Mouse (Mus musculus) myocyte (in vitro differentiated cells): ENCODE measurements around the gene Ptpro. TPM values are rescaled to one million over a fixed set of nuclear protein-coding genes. Genes with fewer than 3 reads are reported as not detected.

Experiments used
- H3K27me3 ChIP-seq: one replicate; pipeline ENCODE4 v1.6.1; 2011; ENCODE audit not compliant: control insufficient read depth, insufficient read depth, insufficient read length
- H3K36me3 ChIP-seq: one replicate; pipeline ENCODE4 v1.6.1; 2011; ENCODE audit not compliant: control insufficient read depth, insufficient read depth
- H3K4me2 ChIP-seq: one replicate; pipeline ENCODE4 v1.6.1; 2011; ENCODE audit warnings: low read depth, control low read depth
- H3K4me3 ChIP-seq: one replicate; pipeline ENCODE4 v1.5.1; 2011; ENCODE audit warnings: mild to moderate bottlenecking, control low read depth, moderate library complexity
- H3K79me2 ChIP-seq: one replicate; pipeline ENCODE4 v1.6.1; 2011; ENCODE audit not compliant: control insufficient read depth, insufficient read depth
- H3ac ChIP-seq: one replicate; pipeline ENCODE4 v1.6.1; 2011; ENCODE audit not compliant: control insufficient read depth, insufficient read length
- CEBPB ChIP-seq: IDR thresholded peaks from 2 replicates; pipeline ENCODE4 v1.6.1; 2011; ENCODE audit warnings: mild to moderate bottlenecking, moderate library complexity; ENCODE audit not compliant: poor library complexity, insufficient read depth, severe bottlenecking
- E2F4 ChIP-seq: IDR thresholded peaks from one replicate; pipeline ENCODE4 v1.6.1; 2011; ENCODE audit warnings: mild to moderate bottlenecking, control low read depth, moderate library complexity; ENCODE audit not compliant: insufficient read depth
- MAX ChIP-seq: IDR thresholded peaks from one replicate; pipeline ENCODE4 v1.6.1; 2011; ENCODE audit warnings: low read depth, mild to moderate bottlenecking, control low read depth
- MYOD1 ChIP-seq, 3 experiments: IDR thresholded peaks; one replicate each; pipeline ENCODE4 v1.6.1; 2011; ENCODE audit warnings: control low read depth in 2 of 3, low read depth in 2 of 3, mild to moderate bottlenecking in 2 of 3, moderate library complexity in 1 of 3; ENCODE audit not compliant: insufficient read length in 2 of 3, control insufficient read depth in 1 of 3
- MYOG ChIP-seq, 3 experiments: IDR thresholded peaks; one replicate each; pipeline ENCODE4 v1.6.1; 2011; ENCODE audit warnings: control low read depth in 2 of 3, low read depth in 2 of 3, mild to moderate bottlenecking in 2 of 3; ENCODE audit not compliant: insufficient read length in 2 of 3, control insufficient read depth in 1 of 3, insufficient read depth in 1 of 3
- POLR2A ChIP-seq: IDR thresholded peaks from one replicate; pipeline ENCODE4 v1.6.1; 2011; ENCODE audit warnings: low read depth, mild to moderate bottlenecking, control low read depth, moderate library complexity; ENCODE audit not compliant: insufficient read length
- POLR2AphosphoS2 ChIP-seq: IDR thresholded peaks from one replicate; pipeline ENCODE4 v1.6.1; 2011; ENCODE audit warnings: low read depth, control low read depth; ENCODE audit not compliant: insufficient read length
- REST ChIP-seq: IDR thresholded peaks from one replicate; pipeline ENCODE4 v1.6.1; 2011; ENCODE audit warnings: mild to moderate bottlenecking, control low read depth, moderate library complexity; ENCODE audit not compliant: insufficient read depth, insufficient read length
- SRF ChIP-seq: IDR thresholded peaks from one replicate; pipeline ENCODE4 v1.6.1; 2011; ENCODE audit warnings: low read depth; ENCODE audit not compliant: control insufficient read depth, insufficient read length
- TCF12 ChIP-seq: IDR thresholded peaks from one replicate; pipeline ENCODE4 v1.6.1; 2011; ENCODE audit warnings: mild to moderate bottlenecking, control low read depth; ENCODE audit not compliant: poor library complexity, insufficient read depth, severe bottlenecking
- TCF3 ChIP-seq: IDR thresholded peaks from one replicate; pipeline ENCODE4 v1.6.1; 2011; ENCODE audit warnings: low read depth, control low read depth; ENCODE audit not compliant: insufficient read length
- USF1 ChIP-seq: IDR thresholded peaks from one replicate; pipeline ENCODE4 v1.6.1; 2011; ENCODE audit warnings: low read depth, mild to moderate bottlenecking, control low read depth, moderate library complexity
- polyA plus RNA-seq: library from polyadenylated mRNA; unstranded; fragments of >200 nt; fragmentation: generic; extraction: Trizol; gene quantifications from one replicate; pipeline ENCODE4 v1.2.1, GENCODE M21; 2012; ENCODE audit warnings: missing spikeins

Ptpro gene
- polyA plus RNA-seq, 1 experiment, result not detected

GRCm38 (mm10) chr6:137425500-137426432 is 173.6 kb downstream of the Ptpro start:
- Histone ChIP-seq H3K4me2 (no peak overlapping the region), H3K36me3 (no peaks in the 10 kb centered on the region), H3K79me2 (no peaks in the 10 kb centered on the region), H3K4me3 (no peak overlapping the region), H3ac (no peak overlapping the region), H3K27me3 (no peaks in the 10 kb centered on the region)
- TF ChIP-seq POLR2AphosphoS2, result no peak
- TF ChIP-seq MYOG (IDR thresholded peaks at IDR 0.05; ENCODE audit: control insufficient read depth in 1 of 3, insufficient read depth in 1 of 3, insufficient read length in 2 of 3, low read depth in 2 of 3), result no peak
- no peak for TF ChIP-seq USF1
- no peak for TF ChIP-seq CEBPB
- TF ChIP-seq POLR2A, result no peak
- TF ChIP-seq MAX, result no peak
- TF ChIP-seq MYOD1 (IDR thresholded peaks at IDR 0.05; ENCODE audit: control insufficient read depth in 1 of 3, insufficient read length in 2 of 3, low read depth in 2 of 3), result no peak
- no peak for TF ChIP-seq TCF12
- no peak for TF ChIP-seq TCF3
- no peak for TF ChIP-seq REST
- no peak for TF ChIP-seq SRF
- no peak for TF ChIP-seq E2F4

DNA sequence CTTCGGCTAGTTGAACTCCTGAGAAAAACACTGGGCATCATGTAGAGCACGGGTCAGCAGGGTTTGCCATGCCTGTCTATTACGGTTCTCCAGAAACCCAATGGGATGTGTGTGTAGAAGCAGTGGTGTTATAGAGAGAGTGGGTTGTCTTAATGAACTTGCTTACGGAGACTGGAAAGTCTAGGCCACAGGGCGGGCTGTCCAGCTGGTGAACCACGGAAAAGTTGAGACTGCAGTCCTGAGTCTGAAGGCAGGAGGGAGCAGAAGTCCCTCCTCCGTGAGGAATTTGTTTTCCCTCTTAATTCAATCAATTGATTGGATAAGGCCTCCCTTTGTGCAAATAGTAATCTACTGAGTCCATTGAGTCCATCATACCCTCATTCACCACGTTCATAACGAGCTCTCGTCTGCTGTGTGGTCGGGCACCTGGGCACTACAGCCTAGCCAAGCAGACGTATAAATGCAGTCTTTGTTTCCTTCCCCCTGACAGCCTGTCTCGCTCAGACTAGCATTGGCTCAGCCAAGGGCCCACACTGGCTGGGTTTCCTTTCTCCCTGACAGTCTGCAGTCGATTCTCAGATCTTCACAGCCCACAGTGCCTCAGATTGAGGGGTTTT is 181.5 kb downstream of the Ptpro start:
- Histone ChIP-seq H3ac (no peak overlapping the region), H3K79me2 (no peaks in the 10 kb centered on the region), H3K36me3 (no peaks in the 10 kb centered on the region), H3K4me2 (no peak overlapping the region), H3K4me3 (no peak overlapping the region), H3K27me3 (no peaks in the 10 kb centered on the region)
- no peak for TF ChIP-seq POLR2AphosphoS2
- TF ChIP-seq MYOG (IDR thresholded peaks at IDR 0.05; ENCODE audit: control insufficient read depth in 1 of 3, insufficient read depth in 1 of 3, insufficient read length in 2 of 3, low read depth in 2 of 3), result no peak
- no peak for TF ChIP-seq TCF12
- no peak for TF ChIP-seq MYOD1 (IDR thresholded peaks at IDR 0.05; ENCODE audit: control insufficient read depth in 1 of 3, insufficient read length in 2 of 3, low read depth in 2 of 3)
- no peak for TF ChIP-seq SRF
- TF ChIP-seq E2F4, result no peak
- TF ChIP-seq POLR2A, result no peak
- TF ChIP-seq MAX, result no peak
- TF ChIP-seq REST, result no peak
- TF ChIP-seq USF1, result no peak
- no peak for TF ChIP-seq TCF3
- no peak for TF ChIP-seq CEBPB

DNA sequence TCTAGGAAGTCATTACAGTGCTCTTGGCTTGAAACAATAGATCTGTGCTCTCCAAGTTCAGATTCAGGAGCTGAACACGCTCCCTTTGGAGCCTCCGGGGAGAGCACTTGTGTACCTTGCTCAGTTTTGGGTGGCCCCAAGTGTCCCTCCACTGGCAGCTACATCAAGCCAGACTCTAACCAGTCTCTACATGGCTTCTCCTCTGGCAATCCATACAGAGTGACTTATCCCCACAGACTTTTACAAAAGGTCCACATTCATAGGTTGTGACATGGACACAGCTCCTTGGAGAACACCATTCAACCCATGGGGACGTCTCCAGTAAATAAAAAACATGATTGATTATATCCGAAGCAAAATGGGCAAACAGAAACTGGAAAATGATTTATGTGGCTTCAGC is 185.4 kb downstream of the Ptpro start:
- TF ChIP-seq MAX, result no peak
- TF ChIP-seq TCF3, result no peak
- no peak for TF ChIP-seq USF1
- no peak for TF ChIP-seq POLR2AphosphoS2
- no peak for TF ChIP-seq POLR2A
- no peak for TF ChIP-seq SRF
- TF ChIP-seq MYOG (IDR thresholded peaks at IDR 0.05; ENCODE audit: control insufficient read depth in 1 of 3, insufficient read depth in 1 of 3, insufficient read length in 2 of 3, low read depth in 2 of 3), result no peak
- TF ChIP-seq REST, result no peak
- TF ChIP-seq E2F4, result no peak
- no peak for TF ChIP-seq MYOD1 (IDR thresholded peaks at IDR 0.05; ENCODE audit: control insufficient read depth in 1 of 3, insufficient read length in 2 of 3, low read depth in 2 of 3)
- no peak for TF ChIP-seq CEBPB
- TF ChIP-seq TCF12, result no peak
- no peaks in the 10 kb centered on the region for H3K36me3 ChIP-seq
- H3K4me2 ChIP-seq, result no peak overlapping the region
- H3ac ChIP-seq, result no peak overlapping the region
- no peak overlapping the region for H3K4me3 ChIP-seq
- H3K27me3 ChIP-seq, result no peaks in the 10 kb centered on the region
- no peaks in the 10 kb centered on the region for H3K79me2 ChIP-seq

GRCm38 (mm10) chr6:137437902-137438580 is 185.9 kb downstream of the Ptpro start:
- TF ChIP-seq REST, result no peak
- no peak for TF ChIP-seq TCF12
- no peak for TF ChIP-seq MYOG (IDR thresholded peaks at IDR 0.05; ENCODE audit: control insufficient read depth in 1 of 3, insufficient read depth in 1 of 3, insufficient read length in 2 of 3, low read depth in 2 of 3)
- TF ChIP-seq SRF, result no peak
- no peak for TF ChIP-seq MAX
- no peak for TF ChIP-seq POLR2AphosphoS2
- no peak for TF ChIP-seq MYOD1 (IDR thresholded peaks at IDR 0.05; ENCODE audit: control insufficient read depth in 1 of 3, insufficient read length in 2 of 3, low read depth in 2 of 3)
- no peak for TF ChIP-seq USF1
- Histone ChIP-seq H3K79me2 (no peaks in the 10 kb centered on the region), H3K4me2 (no peak overlapping the region), H3K4me3 (no peak overlapping the region), H3ac (no peak overlapping the region), H3K36me3 (no peaks in the 10 kb centered on the region), H3K27me3 (no peaks in the 10 kb centered on the region)
